Comparison of ENCODE assay signal across 11 mouse cellular contexts in genomic region chr5:124010077-124010476, GRCm38 (mm10). TPM values are rescaled to one million over a fixed set of nuclear protein-coding genes. Genes with fewer than 3 reads are reported as not detected.
DNase-seq lines count a peak whose midpoint lies in the region; ATAC-seq and TF ChIP-seq lines count a peak whose summit lies in the region.
"Had no signal": no experiment of that assay in that cellular context is flagged by ENCODE, and none has a peak within 500 bp of the region (broad histone marks: within the 10 kb centered on the region; RNA-seq: fewer than 3 reads in every experiment).

No protein-coding gene starts in this region.

- H3K9ac ChIP-seq in heart, postnatal 0 days (replicated peaks; ENCODE audit: low read depth, low read length): no peak overlapping the region
- H3K9ac ChIP-seq in hindbrain, embryonic 11.5 days (ENCODE audit: low read depth, low read length): no peak overlapping the region
- peak overlapping the region; percentile 42 for H3K9ac ChIP-seq in liver, embryonic 16.5 days (ENCODE audit: low read depth, low read length)

- no peak overlapping the region for H3K4me3 ChIP-seq in heart, postnatal 0 days (ENCODE audit: low read depth, low read length)
- H3K4me3 ChIP-seq in embryonic facial prominence, embryonic 10.5 days: no peak overlapping the region
- no peak overlapping the region for H3K4me3 ChIP-seq in hindbrain, embryonic 11.5 days (ENCODE audit: low read depth, low read length)
- H3K4me3 ChIP-seq in liver, embryonic 16.5 days (ENCODE audit: low read depth, low read length): peak overlapping the region; percentile 33

- no peak for DNase-seq in heart, postnatal 0 days (ENCODE audit: low spot score)
- DNase-seq in heart, postnatal 25 days (ENCODE audit: low spot score): no peak
- DNase-seq in embryonic facial prominence, embryonic 10.5 days (ENCODE audit: low spot score): no peak
- DNase-seq in hindbrain, embryonic 11.5 days (ENCODE audit: low spot score): no peak
- DNase-seq in cerebellum, adult 9-10 months: no peak
- DNase-seq in left cerebral cortex, postnatal 36 days (ENCODE audit: low spot score in 2 of 2): no peak
- no peak for DNase-seq in frontal cortex, adult 2 months (ENCODE audit: extremely low spot score in 1 of 2, low spot score in 1 of 2)
- DNase-seq: adrenal gland, adult 8-10 months; lung, postnatal 4 days; right cerebral cortex, postnatal 25 days had no signal

- no peak overlapping the region for H3K4me2 ChIP-seq in heart, postnatal 0 days (ENCODE audit: low read depth, low read length)
- H3K4me2 ChIP-seq in hindbrain, embryonic 11.5 days (replicated peaks; ENCODE audit: low read depth, low read length): no peak overlapping the region
- H3K4me2 ChIP-seq in liver, embryonic 16.5 days (ENCODE audit: low read depth, low read length): peak overlapping the region; percentile 63

- intact Hi-C loops in heart, postnatal 25 days (cut with DNase I): no loop called here
- intact Hi-C loops in left cerebral cortex, postnatal 36 days (cut with DNase I): no loop called here

- H3K9me3 ChIP-seq in heart, postnatal 0 days (replicated peaks; ENCODE audit: control insufficient read depth, low read length): no peaks in the 10 kb centered on the region
- H3K9me3 ChIP-seq in embryonic facial prominence, embryonic 10.5 days: no peaks in the 10 kb centered on the region
- H3K9me3 ChIP-seq in hindbrain, embryonic 11.5 days (ENCODE audit: control insufficient read depth, low read length): no peaks in the 10 kb centered on the region
- H3K9me3 ChIP-seq in liver, embryonic 16.5 days (replicated peaks; ENCODE audit: control insufficient read depth, low read length): no peaks in the 10 kb centered on the region

- WGBS in heart, postnatal 0 days: 39% methylated on average over 8 of the region's 8 CpGs
- WGBS in embryonic facial prominence, embryonic 10.5 days: 93% methylated on average over 8 of the region's 8 CpGs
- 92% methylated on average over 8 of the region's 8 CpGs for WGBS in hindbrain, embryonic 11.5 days
- 27% methylated on average over 8 of the region's 8 CpGs for WGBS in liver, embryonic 16.5 days (ENCODE audit: insufficient replicate concordance)

- ATAC-seq in heart, postnatal 0 days (ENCODE audit: insufficient read depth, low read depth): no peak
- ATAC-seq in hindbrain, embryonic 11.5 days (ENCODE audit: low FRiP score): no peak
- peak; percentile 82 for ATAC-seq in liver, embryonic 16.5 days (ENCODE audit: low read depth)

- TF ChIP-seq CTCF in heart, postnatal 0 days (IDR thresholded peaks at IDR 0.05; ENCODE audit: low read depth): no peak

- peaks cover 52% of the 10 kb centered on the region for H3K4me1 ChIP-seq in heart, postnatal 0 days (ENCODE audit: control insufficient read depth, insufficient read depth)
- peaks cover 49% of the 10 kb centered on the region for H3K4me1 ChIP-seq in embryonic facial prominence, embryonic 10.5 days
- H3K4me1 ChIP-seq in hindbrain, embryonic 11.5 days (replicated peaks; ENCODE audit: control insufficient read depth, insufficient read depth, low read length): peaks cover 26% of the 10 kb centered on the region
- peaks cover 54% of the 10 kb centered on the region for H3K4me1 ChIP-seq in liver, embryonic 16.5 days (ENCODE audit: control insufficient read depth, low read depth, low read length)

- no peaks in the 10 kb centered on the region for H3K27me3 ChIP-seq in heart, postnatal 0 days (ENCODE audit: control insufficient read depth, insufficient read depth, low read length)
- no peaks in the 10 kb centered on the region for H3K27me3 ChIP-seq in embryonic facial prominence, embryonic 10.5 days (replicated peaks; ENCODE audit: low read depth, poor library complexity, severe bottlenecking)
- no peaks in the 10 kb centered on the region for H3K27me3 ChIP-seq in hindbrain, embryonic 11.5 days (ENCODE audit: control insufficient read depth, insufficient read depth, low read length)
- no peaks in the 10 kb centered on the region for H3K27me3 ChIP-seq in liver, embryonic 16.5 days (ENCODE audit: control insufficient read depth, insufficient read depth, low read depth, low read length)

- no peak for TF ChIP-seq EP300 in heart, postnatal 0 days (IDR thresholded peaks at IDR 0.05; ENCODE audit: low read depth)

- peaks cover 41% of the 10 kb centered on the region for H3K36me3 ChIP-seq in heart, postnatal 0 days (replicated peaks; ENCODE audit: control insufficient read depth, insufficient read depth, low read length)
- H3K36me3 ChIP-seq in embryonic facial prominence, embryonic 10.5 days (replicated peaks): peaks cover 63% of the 10 kb centered on the region
- H3K36me3 ChIP-seq in hindbrain, embryonic 11.5 days (ENCODE audit: control insufficient read depth, insufficient read depth, low read length): peaks cover 10% of the 10 kb centered on the region; the same call in 1 of the 2 replicates
- H3K36me3 ChIP-seq in liver, embryonic 16.5 days (ENCODE audit: control insufficient read depth, insufficient read depth): peaks cover 39% of the 10 kb centered on the region

- H3K27ac ChIP-seq in heart, postnatal 0 days (ENCODE audit: low read depth): peak overlapping the region; percentile 81
- peak overlapping the region; percentile 80; the same call in 1 of the 2 replicates for H3K27ac ChIP-seq in embryonic facial prominence, embryonic 10.5 days (replicated peaks)
- H3K27ac ChIP-seq in hindbrain, embryonic 11.5 days (ENCODE audit: low read depth, low read length): peak overlapping the region; percentile 85; the same call in 1 of the 2 replicates
- H3K27ac ChIP-seq in liver, embryonic 16.5 days (ENCODE audit: low read length): peak overlapping the region; percentile 88

RNA-seq across cellular contexts. Expression of gene Vps37b, which starts 22.0 kb away (rescaled TPM):
- total RNA-seq in heart, postnatal 0 days (2014; rRNA removed; ENCODE audit: low replicate concordance): 51.4 and 59.6 TPM in 2 replicates
- polyA plus RNA-seq in heart, postnatal 0 days (2015; fragmentation: Nextera tagmentation; extraction: Ambion mirVana): 44.5 and 55.7 TPM in 2 replicates
- 10 to 100 TPM; 18.2 to 18.6 TPM for total RNA-seq in heart, postnatal 25 days (2021)
- 43.8 and 47.6 TPM in 2 replicates for polyA plus RNA-seq in embryonic facial prominence, embryonic 10.5 days (2016; fragmentation: Nextera tagmentation; extraction: Ambion mirVana)
- polyA plus RNA-seq in hindbrain, embryonic 11.5 days (2014; fragmentation: Nextera tagmentation; extraction: Ambion mirVana): 38.3 and 48.8 TPM in 2 replicates
- 14.3 and 16.3 TPM in 2 replicates for polyA plus RNA-seq in liver, embryonic 16.5 days (2015; fragmentation: Nextera tagmentation; extraction: Ambion mirVana)
- 10 to 100 TPM; 45.8 to 51.0 TPM for total RNA-seq in left cerebral cortex, postnatal 36 days (2021)
- 46.3 and 53.0 TPM in 2 replicates for polyA plus RNA-seq in frontal cortex, adult 2 months (2012; rRNA removed)

RNA-seq across cellular contexts. Expression of gene Hip1r, which starts 36.6 kb away (rescaled TPM):
- 16.3 and 29.2 TPM in 2 replicates for total RNA-seq in heart, postnatal 0 days (2014; rRNA removed; ENCODE audit: low replicate concordance)
- 9.3 and 11.9 TPM in 2 replicates for polyA plus RNA-seq in heart, postnatal 0 days (2015; fragmentation: Nextera tagmentation; extraction: Ambion mirVana)
- total RNA-seq in heart, postnatal 25 days (2021): 10 to 100 TPM; 13.4 to 19.0 TPM
- polyA plus RNA-seq in embryonic facial prominence, embryonic 10.5 days (2016; fragmentation: Nextera tagmentation; extraction: Ambion mirVana): 8.5 and 10.7 TPM in 2 replicates
- polyA plus RNA-seq in hindbrain, embryonic 11.5 days (2014; fragmentation: Nextera tagmentation; extraction: Ambion mirVana): 6.0 and 9.7 TPM in 2 replicates
- polyA plus RNA-seq in liver, embryonic 16.5 days (2015; fragmentation: Nextera tagmentation; extraction: Ambion mirVana): 12.4 and 16.3 TPM in 2 replicates
- total RNA-seq in left cerebral cortex, postnatal 36 days (2021): 10 to 100 TPM; 70.3 to 77.3 TPM
- 40.3 and 41.5 TPM in 2 replicates for polyA plus RNA-seq in frontal cortex, adult 2 months (2012; rRNA removed)
